Mouse (Mus musculus) gastrocnemius, postnatal 4 days (tissue): Measurements from ENCODE around the gene Slc11a1. TPM values are rescaled to one million over a fixed set of nuclear protein-coding genes. Genes with fewer than 3 reads are reported as not detected.

Source experiments
- DNase-seq, 2 experiments: peaks; one replicate each; pipeline ENCODE4 v3.0.0; 2021 to 2022; ENCODE audit warnings: low spot score in 2 of 2, mixed read lengths in 2 of 2
- total RNA-seq, 2 experiments: library from RNA; stranded (reverse); gene quantifications; 2 replicates each; pipeline ENCODE4 v1.2.3; 2021

Slc11a1 gene
- total RNA-seq, 2 experiments from 2014 or later: 4.5 to 4.6 TPM

DNA sequence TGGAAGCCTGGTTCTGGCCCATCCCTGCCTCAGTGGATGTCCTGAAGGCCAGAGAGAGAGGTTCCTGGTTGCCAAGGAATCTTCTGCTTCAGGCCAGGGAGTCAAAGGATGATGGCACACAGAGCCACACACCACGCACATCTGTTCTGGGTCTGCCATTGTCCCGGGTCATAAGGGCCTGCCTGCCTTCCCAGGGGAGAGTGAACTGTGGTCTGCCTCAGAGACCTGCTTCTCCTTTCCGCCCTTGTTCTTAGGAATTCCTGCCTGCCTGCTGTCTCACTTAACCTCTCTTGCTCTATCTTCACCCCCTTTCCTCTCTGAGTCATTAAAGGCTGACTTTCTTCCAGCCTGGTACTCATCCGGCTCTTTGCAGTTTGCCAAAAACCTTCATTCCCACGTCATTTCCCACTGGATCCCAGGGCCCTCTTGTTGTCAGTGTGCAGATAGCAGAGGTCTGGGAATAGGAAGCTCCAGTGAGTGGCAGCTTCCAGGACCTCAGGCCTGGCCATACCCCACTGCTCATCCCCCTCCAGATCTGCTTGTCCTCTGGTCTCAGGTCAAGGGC is 22.4 kb upstream of the Slc11a1 start:
- DNase-seq: no peak

DNA sequence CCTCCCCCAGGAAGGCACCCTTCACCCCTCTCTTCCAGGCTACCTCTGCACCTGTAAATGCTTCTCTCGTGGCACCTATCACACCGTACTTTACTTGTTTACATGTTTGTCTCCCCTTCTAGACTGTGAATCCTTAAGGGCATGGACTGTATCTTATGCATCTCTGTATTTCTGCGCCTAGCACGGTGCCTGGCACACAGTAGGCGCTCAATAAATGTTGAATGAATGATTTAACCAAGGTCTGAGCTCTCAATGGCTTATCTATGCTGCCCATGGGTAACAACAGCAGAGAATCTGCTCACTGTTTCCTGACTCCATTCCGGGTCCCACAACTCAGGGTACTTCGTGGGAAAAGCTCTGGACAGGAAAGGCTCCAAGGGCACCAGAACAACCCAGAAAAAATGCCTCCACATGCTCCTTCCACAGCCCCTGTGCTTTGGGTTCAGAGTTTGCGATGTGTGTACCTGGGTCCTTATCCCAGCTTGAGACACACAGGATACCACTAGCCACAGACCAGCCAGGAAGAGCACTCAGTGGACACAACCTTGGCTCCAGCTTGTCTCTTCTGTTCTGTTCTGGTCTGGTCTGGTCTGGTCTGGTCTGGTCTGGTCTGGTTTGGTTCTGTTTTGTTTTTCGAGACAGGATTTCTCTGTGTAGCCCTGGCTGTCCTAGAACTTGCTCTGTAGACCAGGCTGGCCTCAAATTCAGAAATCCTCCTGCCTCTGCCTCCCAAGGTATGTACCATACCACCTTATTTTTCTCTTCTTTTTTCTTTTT is 21.4 kb upstream of the Slc11a1 start:
- DNase-seq: no peak

DNA sequence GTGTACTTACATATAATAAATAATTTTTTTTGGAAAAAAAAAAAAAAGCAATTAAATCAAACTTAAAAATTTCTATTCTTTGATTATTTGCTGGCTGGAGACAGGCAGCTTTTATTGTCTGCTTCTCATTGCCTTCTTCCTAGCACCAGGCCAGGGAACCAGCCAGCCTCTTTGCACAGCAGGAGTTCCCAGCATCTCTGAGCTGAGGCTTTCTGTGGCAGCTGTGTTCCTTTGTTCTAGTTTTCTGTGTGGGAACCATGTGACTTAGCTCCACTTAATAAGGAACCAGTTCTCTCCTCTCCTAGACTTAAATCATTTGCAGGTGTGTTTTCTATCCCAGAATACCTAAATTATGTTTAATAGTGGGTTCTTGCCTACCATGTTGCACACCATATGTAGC is 17.5 kb upstream of the Slc11a1 start:
- DNase-seq: no peak

DNA sequence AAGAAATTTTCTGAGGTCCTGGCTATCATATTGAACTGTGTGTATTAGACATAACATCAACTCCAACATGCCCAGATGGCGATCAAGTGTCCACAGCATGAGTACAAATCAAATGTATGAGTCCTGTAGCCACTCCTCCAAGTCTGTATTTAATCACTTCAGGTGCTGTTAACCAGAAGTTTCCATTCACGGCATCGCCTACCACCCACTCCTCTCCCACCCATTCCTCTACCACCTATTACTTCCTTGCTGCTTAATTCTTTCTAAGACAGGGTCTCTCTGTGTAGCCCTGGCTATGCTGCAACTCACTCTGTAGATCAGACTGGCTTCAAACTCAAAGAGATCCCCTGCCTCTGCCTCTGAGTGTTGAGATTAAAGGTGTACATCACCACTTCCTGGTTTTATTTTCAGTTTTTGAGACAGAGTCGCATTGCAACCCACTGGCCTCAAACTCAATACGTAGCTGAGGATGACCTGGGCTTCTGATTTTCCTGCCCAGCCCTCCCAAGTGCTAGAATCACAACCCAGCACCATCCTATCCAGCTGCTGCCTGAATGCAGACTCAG is 15.0 kb upstream of the Slc11a1 start:
- DNase-seq: no peak

- DNase-seq: peak in 1 of 2 experiments; percentile 70
These were observed 13.2 kb upstream of the Slc11a1 start, which contains the start of gene Catip for GRCm38 (mm10) chr1:74361812-74362211. Catip (plus strand) TSS chr1:74362108.

- DNase-seq: no peak
These were observed 12.4 kb upstream of the Slc11a1 start for GRCm38 (mm10) chr1:74362325-74363229.

GRCm38 (mm10) chr1:74363437-74363836 is 11.6 kb upstream of the Slc11a1 start:
- no peak for DNase-seq

GRCm38 (mm10) chr1:74364270-74364669 is 10.7 kb upstream of the Slc11a1 start:
- no peak for DNase-seq

DNA sequence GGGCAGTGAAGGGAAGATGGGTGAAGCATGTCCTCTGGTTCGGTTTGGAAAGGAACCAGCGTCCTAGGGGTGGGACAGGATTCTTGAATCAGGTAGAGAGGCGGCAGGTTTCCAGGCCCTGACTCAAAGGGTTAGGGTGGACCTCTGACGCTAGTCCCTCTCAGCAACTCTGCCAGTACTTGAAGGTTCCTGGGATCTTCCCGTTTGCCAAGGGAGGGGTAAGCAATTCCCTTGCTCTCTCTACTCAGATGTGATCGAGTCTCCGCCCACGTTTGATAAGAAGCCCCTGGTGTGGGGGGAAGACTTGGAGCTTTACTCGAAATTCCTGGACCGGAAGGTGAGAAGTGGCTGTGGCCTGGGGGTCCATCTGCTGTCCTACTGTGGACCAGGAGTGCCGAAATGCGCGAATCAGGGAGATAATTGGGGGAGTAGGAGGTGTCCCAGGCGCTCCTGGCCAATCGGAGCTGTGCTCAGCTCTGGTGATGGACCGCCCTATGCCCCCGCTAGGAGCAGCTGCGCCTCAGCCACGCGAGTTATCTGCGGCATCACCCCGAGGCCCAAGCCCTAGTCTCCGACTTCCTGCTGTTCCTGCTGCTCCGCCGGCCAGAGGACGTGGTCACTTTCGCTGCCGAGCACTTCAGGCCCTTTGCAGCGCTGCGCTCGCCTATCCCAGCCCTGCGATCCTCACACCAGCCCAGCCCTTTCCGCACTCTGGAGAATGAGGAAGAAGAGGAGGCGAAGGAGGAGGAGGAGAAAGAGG is 6.9 kb upstream of the Slc11a1 start:
- DNase-seq: peak in 1 of 2 experiments; percentile 67

- no peak for DNase-seq
These were observed 5.0 kb upstream of the Slc11a1 start for GRCm38 (mm10) chr1:74370040-74370439.

DNA sequence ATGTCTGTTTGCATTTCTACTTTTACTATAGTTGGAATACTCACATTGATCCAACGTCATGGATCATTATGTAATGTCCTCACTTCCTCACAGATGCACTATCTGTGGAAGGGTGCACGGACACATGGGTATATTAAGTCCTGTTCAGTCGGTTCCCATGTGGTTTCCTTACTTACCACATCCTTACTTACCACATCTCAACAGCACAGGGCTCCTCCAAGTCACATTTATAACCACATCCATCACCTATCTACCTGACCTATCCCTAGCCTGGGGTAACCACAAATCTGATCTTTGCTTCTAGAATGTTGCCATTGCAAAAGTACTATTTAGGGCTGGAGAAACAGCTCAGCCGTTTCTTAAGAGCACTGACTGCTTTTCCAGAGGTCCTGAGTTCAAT is 1.6 kb upstream of the Slc11a1 start:
- no peak for DNase-seq

- no peak for DNase-seq
These were observed 566 bp downstream of the Slc11a1 start for GRCm38 (mm10) chr1:74375561-74375960.

DNA sequence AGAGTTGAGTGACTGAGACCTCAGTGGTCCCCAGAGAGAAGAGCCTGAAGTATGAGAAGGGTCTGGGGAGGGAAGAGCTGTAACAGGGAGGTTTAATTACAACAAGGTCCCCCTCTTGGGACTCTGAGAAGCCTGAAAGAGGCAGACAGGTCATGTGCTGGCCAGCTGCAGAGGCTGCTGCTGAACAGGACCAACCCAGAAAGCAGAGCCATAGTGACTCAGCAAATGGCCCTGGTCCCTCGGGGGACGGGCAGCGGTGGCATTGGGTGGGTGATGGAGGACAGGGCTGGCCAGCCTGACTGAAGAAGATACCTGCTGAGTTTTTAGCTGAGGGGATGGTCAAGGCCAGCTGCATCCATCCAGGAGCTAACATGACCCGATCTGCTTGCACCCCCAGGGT is 1.4 kb downstream of the Slc11a1 start:
- DNase-seq: no peak

GRCm38 (mm10) chr1:74379058-74379504 is 4.1 kb downstream of the Slc11a1 start:
- no peak for DNase-seq

GRCm38 (mm10) chr1:74380484-74380883 is 5.5 kb downstream of the Slc11a1 start:
- DNase-seq: no peak

GRCm38 (mm10) chr1:74381588-74382021 is 6.6 kb downstream of the Slc11a1 start:
- DNase-seq: no peak

- DNase-seq: no peak
These were observed 8.4 kb downstream of the Slc11a1 start for GRCm38 (mm10) chr1:74383385-74383784.

- no peak for DNase-seq
These were observed 9.5 kb downstream of the Slc11a1 start for GRCm38 (mm10) chr1:74384525-74384924.

- DNase-seq: no peak
These were observed 10.1 kb downstream of the Slc11a1 start for GRCm38 (mm10) chr1:74385064-74385463.

DNA sequence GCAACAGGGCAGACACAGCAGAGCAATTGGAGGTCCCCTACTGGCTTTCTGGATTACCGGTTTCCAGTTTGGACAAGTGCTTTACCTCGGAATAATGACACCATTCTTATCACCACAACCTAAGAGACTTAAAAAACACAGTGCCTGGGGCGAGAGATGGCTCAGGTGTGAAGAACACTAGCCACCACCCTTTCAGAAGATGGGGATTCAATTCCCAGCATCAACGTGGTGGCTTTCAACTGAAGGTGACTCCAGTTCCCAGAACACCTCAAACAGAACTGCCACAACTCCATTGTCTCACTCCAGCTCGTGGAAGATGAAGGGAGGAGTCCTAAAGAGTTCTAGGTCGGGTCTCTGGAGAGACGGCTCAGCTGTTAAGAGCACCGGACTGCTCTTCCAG is 10.5 kb downstream of the Slc11a1 start:
- no peak for DNase-seq

DNA sequence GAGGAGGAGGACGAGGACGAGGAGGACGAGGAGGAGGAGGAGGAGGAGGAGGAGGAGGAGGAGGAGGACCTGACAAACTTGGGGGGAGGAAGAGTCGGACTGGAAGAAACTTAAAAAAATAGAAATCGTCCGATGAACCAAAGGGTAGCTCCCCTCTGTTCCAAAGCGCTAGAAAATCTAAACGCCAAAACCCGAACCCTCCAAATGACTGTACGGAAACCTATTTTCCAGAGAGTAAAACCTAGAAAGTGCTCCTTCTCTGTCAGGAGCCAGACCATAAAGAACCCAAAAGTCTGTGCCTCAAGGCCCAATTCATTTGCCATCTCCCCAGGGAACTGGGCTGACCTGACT is 11.3 kb downstream of the Slc11a1 start:
- peak in 1 of 2 experiments; percentile 23 for DNase-seq
